Mouse (Mus musculus): ENCODE results near the gene Zc3h18. TPM values are rescaled to one million over a fixed set of nuclear protein-coding genes. Genes with fewer than 3 reads are reported as not detected.

The Zc3h18 gene
- total and polyA plus RNA-seq, 3 experiments: 30.2 to 122 (median 98.5) TPM

DNA sequence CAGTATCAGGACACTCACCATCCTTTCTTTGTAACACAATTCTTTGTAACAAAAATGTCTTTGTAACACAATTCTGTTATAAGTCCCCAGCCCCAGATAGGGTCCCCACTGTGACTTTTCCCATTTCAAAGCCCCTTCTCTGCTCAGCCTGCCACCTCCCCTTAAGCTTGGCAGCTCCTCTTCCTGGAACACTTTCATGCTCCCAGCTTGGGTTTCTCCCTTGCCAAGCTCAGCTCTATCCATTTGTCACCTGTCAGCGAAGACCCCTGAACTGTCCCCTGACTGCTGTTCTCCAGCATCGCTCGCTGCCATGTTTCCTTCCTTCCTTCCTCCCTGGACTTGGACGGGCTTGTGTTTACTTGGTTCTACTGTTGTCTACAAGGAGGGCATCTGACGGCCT is 18.8 kb upstream of the Zc3h18 start:
- TF ChIP-seq EP300 (IDR thresholded peaks at IDR 0.05; ENCODE audit: low read depth in 1 of 2, low read length in 2 of 2) (no peak), NELFE (IDR thresholded peaks at IDR 0.05; ENCODE audit: low read depth, low read length) (no peak), ZMIZ1 (IDR thresholded peaks at IDR 0.05; ENCODE audit: low read depth, low read length) (no peak), ETS1 (IDR thresholded peaks at IDR 0.05; ENCODE audit: low read depth, low read length) (no peak)
- H3K27me3 ChIP-seq (ENCODE audit: control insufficient read depth in 1 of 2, insufficient read depth in 2 of 2, low read length in 2 of 2): no peaks in the 10 kb centered on the region
- DNase-seq (ENCODE audit: low read depth, low spot score): no peak

DNA sequence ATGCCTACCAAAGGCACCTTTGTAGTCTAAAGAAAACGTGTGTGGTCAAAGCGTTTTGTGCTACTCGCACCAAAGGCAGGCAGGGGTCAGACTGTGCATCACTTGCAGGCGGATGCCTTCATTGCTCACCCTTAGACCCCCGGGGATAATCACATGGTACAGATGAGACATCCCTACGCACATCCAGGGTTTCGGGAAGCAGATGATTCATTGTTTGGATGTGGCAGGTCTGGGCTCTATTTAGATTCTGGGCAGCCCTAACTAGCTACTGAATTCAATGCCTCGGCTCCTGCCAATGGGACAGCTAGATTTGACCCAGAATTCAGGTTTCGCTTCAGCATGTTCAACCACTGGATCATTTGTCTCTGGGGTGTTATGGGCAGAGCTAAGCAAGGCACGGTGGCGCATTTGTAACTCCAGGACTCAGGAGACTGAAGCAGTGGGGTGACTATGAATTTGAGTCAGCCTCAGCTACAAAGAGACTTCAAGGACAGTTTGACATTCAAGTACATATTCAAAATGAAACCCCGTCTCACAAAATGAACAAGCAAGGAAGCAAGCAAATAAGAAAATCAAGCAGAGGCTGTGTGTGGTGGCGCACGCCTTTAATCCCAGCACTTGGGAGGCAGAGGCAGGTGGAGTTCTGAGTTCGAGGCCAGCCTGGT is 17.2 kb upstream of the Zc3h18 start:
- Histone ChIP-seq H3K4me1 (ENCODE audit: control insufficient read depth in 1 of 2, insufficient read depth in 2 of 2, low read length in 2 of 2) (peaks cover 0 to 16% of the 10 kb centered on the region in 2 experiments; a peak in 2 of 4 replicates), H3K36me3 (ENCODE audit: control insufficient read depth in 1 of 2, insufficient read depth in 2 of 2, low read length in 2 of 2) (peaks cover 0 to 6% of the 10 kb centered on the region in 2 experiments; a peak in 2 of 4 replicates), H3K27me3 (ENCODE audit: control insufficient read depth in 1 of 2, insufficient read depth in 2 of 2, low read length in 2 of 2) (no peaks in the 10 kb centered on the region), H3K4me3 (ENCODE audit: control insufficient read depth in 1 of 2, insufficient read depth in 1 of 2, low read depth in 2 of 2, low read length in 2 of 2) (no peak overlapping the region), H3K27ac (ENCODE audit: control insufficient read depth, low read depth, low read length) (no peak overlapping the region), H3K9me3 (replicated peaks; ENCODE audit: insufficient read depth, low read length) (no peaks in the 10 kb centered on the region), H3K79me2 (ENCODE audit: control insufficient read depth, insufficient read depth, low read length, poor library complexity) (no peaks in the 10 kb centered on the region), H3K9ac (ENCODE audit: control insufficient read depth, low read depth, low read length, poor library complexity, severe bottlenecking) (no peak overlapping the region)
- no peak for TF ChIP-seq NELFE (IDR thresholded peaks at IDR 0.05; ENCODE audit: low read depth, low read length)
- TF ChIP-seq GABPA (IDR thresholded peaks at IDR 0.05; ENCODE audit: low read depth, low read length): no peak
- TF ChIP-seq TBP (IDR thresholded peaks at IDR 0.05; ENCODE audit: low read depth, low read length): no peak
- TF ChIP-seq USF2 (IDR thresholded peaks at IDR 0.05; ENCODE audit: borderline replicate concordance in 1 of 2, insufficient read depth in 1 of 2, low read depth in 1 of 2, low read length in 2 of 2): no peak
- no peak for TF ChIP-seq ELF1 (IDR thresholded peaks at IDR 0.05; ENCODE audit: low read depth, low read length)
- no peak for TF ChIP-seq CHD1 (IDR thresholded peaks at IDR 0.05; ENCODE audit: low read depth, low read length)
- TF ChIP-seq POLR2A (IDR thresholded peaks at IDR 0.05; ENCODE audit: control insufficient read depth in 1 of 2, insufficient read depth in 1 of 2, low read depth in 1 of 2, low read length in 2 of 2, poor library complexity in 1 of 2): no peak
- no peak for TF ChIP-seq RAD21 (IDR thresholded peaks at IDR 0.05; ENCODE audit: low read depth, low read length)
- TF ChIP-seq E2F4 (IDR thresholded peaks at IDR 0.05; ENCODE audit: borderline replicate concordance, low read depth, low read length): no peak
- TF ChIP-seq POLR2AphosphoS5 (IDR thresholded peaks at IDR 0.05; ENCODE audit: borderline replicate concordance, low read depth, low read length): no peak
- TF ChIP-seq KAT2A (conservative IDR thresholded peaks at IDR 0.05; ENCODE audit: low read depth, low read length): no peak
- TF ChIP-seq RCOR1 (IDR thresholded peaks at IDR 0.05; ENCODE audit: low read depth, low read length): no peak
- TF ChIP-seq ZNF384 (IDR thresholded peaks at IDR 0.05; ENCODE audit: low read depth, low read length): no peak
- TF ChIP-seq GATA1 (IDR thresholded peaks at IDR 0.05; ENCODE audit: low read depth, low read length): no peak
- TF ChIP-seq EP300 (IDR thresholded peaks at IDR 0.05; ENCODE audit: low read depth in 1 of 2, low read length in 2 of 2): no peak
- TF ChIP-seq SMC3 (IDR thresholded peaks at IDR 0.05; ENCODE audit: low read depth, low read length): no peak
- no peak for TF ChIP-seq CHD2 (IDR thresholded peaks at IDR 0.05; ENCODE audit: low read length)
- TF ChIP-seq HCFC1 (IDR thresholded peaks at IDR 0.05; ENCODE audit: low read depth, low read length): no peak
- TF ChIP-seq ZMIZ1 (IDR thresholded peaks at IDR 0.05; ENCODE audit: low read depth, low read length): no peak
- DNase-seq (ENCODE audit: low read depth, low spot score): no peak

More for the DNA sequence above, 18.8 kb upstream of the Zc3h18 start:
- no peak overlapping the region for H3K9ac ChIP-seq (ENCODE audit: control insufficient read depth, low read depth, low read length, poor library complexity, severe bottlenecking)
- H3K9me3 ChIP-seq (replicated peaks; ENCODE audit: insufficient read depth, low read length): no peaks in the 10 kb centered on the region
- no peak overlapping the region for H3K4me3 ChIP-seq (ENCODE audit: control insufficient read depth in 1 of 2, insufficient read depth in 1 of 2, low read depth in 2 of 2, low read length in 2 of 2)
- no peak overlapping the region for H3K27ac ChIP-seq (ENCODE audit: control insufficient read depth, low read depth, low read length)
- H3K79me2 ChIP-seq (ENCODE audit: control insufficient read depth, insufficient read depth, low read length, poor library complexity): no peaks in the 10 kb centered on the region
- peaks cover 0 to 16% of the 10 kb centered on the region in 2 experiments; a peak in 2 of 4 replicates for H3K4me1 ChIP-seq (ENCODE audit: control insufficient read depth in 1 of 2, insufficient read depth in 2 of 2, low read length in 2 of 2)
- H3K36me3 ChIP-seq (ENCODE audit: control insufficient read depth in 1 of 2, insufficient read depth in 2 of 2, low read length in 2 of 2): peaks cover 0 to 6% of the 10 kb centered on the region in 2 experiments; a peak in 2 of 4 replicates

Measured in MEL (cell line).